Mouse (Mus musculus) urinary bladder, postnatal 36 days (tissue): ENCODE measurements around the gene Mlycd.
A peak's percentile ranks its signal among the peaks of the same experiment; 100 is the strongest.
"Not testable (repeated sequence)": the region's sequence is repeated elsewhere in the genome, so short reads cannot be mapped to it uniquely, and the experiment has no call there.

Experiments
- DNase-seq, 2 experiments: peaks; one replicate each; pipeline ENCODE4 v3.0.0; 2022; ENCODE audit warnings: low spot score in 2 of 2, mixed read lengths in 1 of 2

Mlycd gene

GRCm38 (mm10) chr8:119394524-119395026 lies at the start of gene Mlycd:
TSS of gene Mlycd (plus strand) at chr8:119394878.
- DNase-seq, result peak; percentile 87 to 94

DNA sequence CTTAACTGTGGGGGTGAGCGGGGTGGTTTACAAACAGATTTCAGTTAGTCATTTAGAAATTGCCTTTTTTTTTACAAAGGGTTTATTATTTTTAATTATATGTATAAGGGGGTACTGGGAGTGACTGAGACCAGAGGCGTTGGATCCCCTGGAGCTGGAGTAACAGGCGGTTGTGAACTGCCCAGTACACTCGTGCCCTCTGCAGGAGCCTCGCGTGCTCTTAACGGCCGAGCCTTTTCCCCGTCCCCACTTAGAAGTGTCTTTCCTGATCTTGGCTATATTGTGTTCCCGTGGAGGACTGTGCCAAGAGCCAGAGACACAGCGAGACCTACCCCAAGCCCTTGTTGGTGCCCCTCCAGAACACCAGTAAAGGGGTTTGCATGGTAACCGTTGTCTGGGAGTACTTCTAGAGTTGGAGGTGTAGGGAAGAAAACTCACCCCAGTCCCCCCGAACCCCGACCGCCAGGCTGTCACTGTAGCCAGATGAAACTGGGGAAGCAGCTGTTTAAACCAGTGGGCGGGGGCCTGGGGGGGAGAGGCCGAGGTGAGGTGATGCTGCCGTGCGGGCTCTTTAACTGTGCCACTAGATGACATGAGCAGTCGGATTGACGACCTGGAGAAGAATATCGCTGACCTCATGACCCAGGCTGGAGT lies 49.5 kb upstream of the Mlycd start:
- no peak for DNase-seq

- no peak for DNase-seq
Measured at GRCm38 (mm10) chr8:119345683-119346075, 49.0 kb upstream of the Mlycd start.

GRCm38 (mm10) chr8:119351647-119352046 lies 43.0 kb upstream of the Mlycd start:
- no peak for DNase-seq

DNA sequence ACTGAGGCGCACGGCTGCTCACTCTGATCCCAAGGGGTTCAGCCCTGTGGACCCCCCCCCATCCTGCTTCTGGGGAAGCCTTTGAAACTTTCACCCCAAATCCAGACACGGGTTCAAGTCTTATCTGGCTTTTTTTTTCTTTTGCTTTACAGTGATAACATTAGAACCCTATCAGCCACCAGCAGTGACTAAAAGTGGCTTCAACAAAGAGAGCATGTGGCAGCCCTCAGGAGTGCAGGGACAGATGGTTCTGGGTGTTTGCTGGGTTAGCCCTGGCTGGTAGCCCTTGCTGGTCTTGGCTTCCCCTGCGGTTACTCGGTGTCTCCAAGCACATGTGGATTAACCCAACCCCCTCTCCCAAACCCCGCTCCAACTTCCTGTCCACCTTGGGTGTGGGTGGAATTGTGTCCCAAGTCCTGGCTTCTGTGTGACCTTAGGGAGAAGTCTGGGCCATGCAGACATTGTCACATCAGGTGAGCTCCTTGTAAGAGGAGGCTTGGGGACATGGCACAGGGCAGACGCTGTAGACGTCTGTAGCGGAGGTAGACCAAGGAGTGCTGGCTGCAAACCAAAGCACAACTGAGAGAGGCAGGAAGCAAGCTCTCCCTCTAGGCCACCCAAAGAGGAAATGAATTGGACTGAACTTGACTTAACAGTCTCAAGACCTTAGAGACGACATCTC lies 41.6 kb upstream of the Mlycd start:
- no peak for DNase-seq

GRCm38 (mm10) chr8:119353659-119354023 lies 41.0 kb upstream of the Mlycd start:
- no peak for DNase-seq

DNA sequence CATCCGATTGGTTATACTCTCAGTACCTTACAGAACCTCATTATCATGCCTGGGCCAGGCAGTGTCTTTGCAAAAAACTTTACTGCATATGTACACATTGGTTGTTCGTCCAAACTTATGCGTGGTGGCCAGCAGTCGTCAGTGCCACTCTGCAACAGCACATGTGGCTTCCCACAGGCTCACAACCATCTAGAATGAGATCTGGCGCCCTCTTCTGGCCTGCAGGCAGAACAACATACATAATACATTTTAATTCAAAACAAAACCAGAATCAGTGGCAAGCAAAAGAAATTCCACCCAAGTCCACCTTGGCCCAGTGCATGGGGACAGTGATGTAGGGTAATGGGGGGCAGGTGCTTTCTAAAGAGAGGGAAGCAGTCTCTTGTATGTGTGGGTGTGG lies 38.0 kb upstream of the Mlycd start:
- DNase-seq, result not testable (repeated sequence)

GRCm38 (mm10) chr8:119358175-119358574 lies 36.5 kb upstream of the Mlycd start:
- DNase-seq, result no peak

DNA sequence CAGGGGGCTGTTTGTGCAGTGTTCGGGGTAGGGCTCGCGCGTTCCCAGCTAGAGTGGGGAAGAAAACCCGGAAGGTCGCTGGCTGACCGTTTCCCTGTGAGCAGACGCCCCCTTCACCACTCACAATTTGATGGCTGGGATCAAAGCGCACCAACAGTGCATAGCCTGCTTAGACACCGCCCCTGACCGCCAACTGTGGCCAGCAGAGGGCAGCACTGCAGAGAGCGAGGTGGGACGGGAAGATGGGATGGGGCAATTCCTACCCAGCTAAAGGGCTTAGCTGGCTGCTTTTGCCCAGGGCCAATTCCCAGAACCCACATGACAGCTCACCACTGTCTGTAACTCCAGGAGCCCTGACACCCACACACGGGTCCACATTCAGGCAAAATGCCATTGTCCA lies 35.8 kb upstream of the Mlycd start:
- peak in 1 of 2 experiments; percentile 51 for DNase-seq

DNA sequence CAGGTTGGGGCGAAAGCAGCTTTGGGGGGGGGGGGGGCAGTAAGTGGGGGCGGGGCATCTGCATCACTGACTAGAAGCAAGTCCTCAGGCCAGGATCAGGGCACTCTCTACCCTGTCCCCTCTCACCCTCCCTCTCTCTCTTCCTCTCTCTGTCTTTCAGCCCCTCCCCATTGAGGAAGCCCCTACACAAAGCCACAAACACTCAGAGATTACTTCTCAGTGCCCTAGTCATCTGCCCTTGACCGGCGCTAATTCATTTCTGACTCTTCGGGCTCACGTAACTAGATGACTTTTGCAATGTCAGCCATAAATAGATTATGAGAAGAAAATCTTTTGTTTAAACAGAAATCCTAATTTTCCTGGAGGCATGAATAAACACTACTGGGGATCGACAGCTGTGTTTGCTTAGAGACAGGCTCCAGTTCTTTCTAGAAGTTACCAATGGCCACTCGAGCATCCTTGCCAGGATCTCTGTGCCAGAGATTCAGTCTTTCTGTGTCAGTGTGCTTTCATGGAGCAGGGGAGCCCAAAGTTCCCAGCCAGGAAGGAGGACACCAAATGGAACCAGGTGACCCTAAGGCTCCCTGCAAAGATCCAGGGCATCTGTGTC lies 33.9 kb upstream of the Mlycd start:
- DNase-seq, result no peak

DNA sequence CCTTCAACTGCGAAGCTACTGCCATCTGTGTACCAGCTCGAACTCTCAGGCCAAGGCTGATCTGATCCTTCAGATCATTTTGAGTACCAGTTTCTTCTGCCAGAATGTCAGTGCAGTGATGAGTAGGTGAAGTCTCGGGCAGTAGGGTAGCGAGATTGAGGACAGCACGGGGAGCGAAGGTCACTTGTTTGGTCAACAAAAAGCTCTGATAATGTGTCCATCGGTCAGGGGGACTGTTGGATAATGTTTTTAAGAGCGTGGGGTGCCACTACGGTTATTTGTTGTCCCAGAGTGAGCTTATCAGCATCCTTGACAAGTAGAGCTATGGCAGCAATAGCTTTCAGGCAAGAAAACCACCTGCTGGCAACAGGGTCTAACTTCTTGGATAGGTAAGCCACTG lies 20.0 kb upstream of the Mlycd start:
- DNase-seq, result not testable (repeated sequence)

DNA sequence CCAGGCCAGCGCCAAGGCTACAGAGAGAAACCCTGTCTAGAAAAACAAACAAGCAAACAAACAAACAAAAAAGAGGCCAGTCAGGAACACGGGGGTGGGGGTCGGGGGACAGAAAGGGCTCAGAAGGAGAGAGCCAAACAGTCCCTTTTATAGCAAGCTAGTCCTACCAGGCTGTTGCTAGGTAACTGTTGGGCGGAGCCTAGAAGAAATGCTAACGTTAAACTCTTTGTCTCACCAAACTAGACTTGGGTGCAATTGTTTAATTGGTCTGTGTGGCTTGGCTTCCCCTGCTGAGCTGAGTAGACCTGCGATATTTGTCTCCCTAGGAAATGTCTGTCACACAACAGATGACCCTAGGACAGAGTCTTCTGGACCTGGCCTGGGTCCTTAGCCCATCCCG lies 16.2 kb upstream of the Mlycd start:
- no peak for DNase-seq

- peak in 1 of 2 experiments; percentile 27 for DNase-seq
Measured at GRCm38 (mm10) chr8:119380619-119381018, 14.1 kb upstream of the Mlycd start.

DNA sequence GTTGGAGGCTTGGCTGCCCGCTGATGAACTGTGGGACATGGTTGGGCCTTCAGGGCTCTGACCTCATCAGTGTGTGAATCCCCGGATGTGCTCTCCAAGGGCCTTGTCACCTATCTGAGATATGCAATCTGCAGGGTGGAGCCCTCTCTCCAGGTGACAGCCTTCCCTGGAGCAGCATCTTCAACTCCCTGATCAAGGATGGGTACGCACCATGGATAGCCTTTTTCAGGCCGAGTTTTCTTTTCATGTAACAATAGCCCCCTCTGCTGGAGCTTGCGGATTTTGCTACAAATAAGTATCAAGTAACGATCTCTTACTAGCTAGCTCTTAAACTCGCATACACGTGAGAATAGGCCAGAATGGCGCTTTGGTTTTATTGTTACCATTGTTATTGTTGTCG lies 10.2 kb upstream of the Mlycd start:
- peak; percentile 37 to 40 for DNase-seq

DNA sequence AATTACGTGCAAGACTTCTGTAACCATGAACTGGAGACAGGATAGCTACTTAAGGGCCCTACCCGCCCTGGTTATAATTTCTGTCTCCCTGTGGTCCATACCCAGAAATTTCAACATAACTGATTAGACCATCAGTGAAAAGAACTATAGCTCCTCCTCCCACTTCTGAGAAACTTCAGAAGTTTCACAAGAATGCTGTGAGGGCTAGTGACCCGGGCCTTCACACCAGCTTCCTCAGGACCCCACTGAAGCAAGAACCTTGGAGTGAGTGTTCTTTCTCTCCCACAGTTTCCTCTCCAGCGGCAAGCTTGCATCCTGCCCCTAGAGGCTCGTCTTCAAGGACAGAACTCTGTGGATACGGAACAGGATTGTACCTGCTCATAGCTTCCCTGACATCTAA lies 8.8 kb upstream of the Mlycd start:
- no peak for DNase-seq

DNA sequence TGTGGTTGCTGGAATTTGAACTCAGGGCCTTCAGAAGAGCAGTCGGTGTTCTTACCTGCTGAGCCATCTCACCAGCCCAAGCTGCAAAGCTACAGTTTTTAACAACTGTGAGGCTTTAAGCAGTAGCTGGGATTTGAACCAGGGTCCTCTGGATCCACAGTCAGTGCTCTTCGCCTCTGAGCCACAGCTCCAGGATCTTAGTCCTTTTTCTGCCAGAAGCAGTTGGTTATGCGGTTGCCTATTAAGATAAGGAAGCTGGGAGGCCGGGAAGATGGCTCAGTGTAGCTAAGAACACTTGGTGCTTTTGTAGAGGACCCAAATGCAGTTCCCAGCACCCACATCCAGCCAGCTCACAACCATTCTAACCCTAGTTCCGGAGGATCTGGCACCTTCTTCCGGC lies 7.7 kb upstream of the Mlycd start:
- no peak for DNase-seq

GRCm38 (mm10) chr8:119394097-119394496 lies 581 bp upstream of the Mlycd start:
- no peak for DNase-seq

DNA sequence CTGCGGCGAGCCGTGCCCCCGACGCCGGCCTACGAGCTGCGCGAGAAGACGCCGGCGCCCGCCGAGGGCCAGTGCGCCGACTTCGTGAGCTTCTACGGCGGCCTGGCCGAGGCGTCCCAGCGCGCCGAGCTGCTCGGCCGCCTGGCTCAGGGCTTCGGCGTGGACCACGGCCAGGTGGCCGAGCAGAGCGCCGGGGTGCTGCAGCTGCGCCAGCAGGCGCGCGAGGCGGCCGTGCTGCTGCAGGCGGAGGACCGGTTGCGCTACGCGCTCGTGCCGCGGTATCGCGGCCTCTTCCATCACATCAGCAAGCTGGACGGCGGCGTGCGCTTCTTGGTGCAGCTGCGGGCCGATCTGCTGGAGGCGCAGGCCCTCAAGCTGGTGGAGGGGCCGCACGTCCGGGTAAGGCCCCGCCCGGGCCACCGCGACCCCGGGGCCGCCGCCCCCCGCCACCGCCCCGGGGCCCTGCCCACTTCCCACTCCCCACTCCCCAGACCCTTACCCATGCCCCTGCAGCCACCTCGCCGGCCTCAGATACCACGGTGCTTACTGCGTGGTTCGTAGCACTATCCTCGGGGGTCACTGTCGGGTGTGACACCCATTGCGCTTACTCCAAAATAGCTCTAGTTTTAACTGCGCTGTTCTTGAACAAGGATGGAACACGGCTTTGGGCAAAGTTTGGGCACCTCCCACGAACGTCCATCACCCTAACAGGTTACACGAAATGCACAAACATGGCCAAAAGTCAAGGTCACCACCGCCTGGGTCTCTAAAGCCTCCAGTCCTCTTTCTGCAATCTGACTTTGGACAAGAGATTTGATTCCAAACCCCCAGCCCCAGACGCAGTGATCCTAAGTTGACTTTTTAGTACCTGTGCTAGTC lies 633 bp downstream of the Mlycd start:
- DNase-seq, result no peak

- no peak for DNase-seq
Measured at GRCm38 (mm10) chr8:119398558-119398957, 3.9 kb downstream of the Mlycd start.

DNA sequence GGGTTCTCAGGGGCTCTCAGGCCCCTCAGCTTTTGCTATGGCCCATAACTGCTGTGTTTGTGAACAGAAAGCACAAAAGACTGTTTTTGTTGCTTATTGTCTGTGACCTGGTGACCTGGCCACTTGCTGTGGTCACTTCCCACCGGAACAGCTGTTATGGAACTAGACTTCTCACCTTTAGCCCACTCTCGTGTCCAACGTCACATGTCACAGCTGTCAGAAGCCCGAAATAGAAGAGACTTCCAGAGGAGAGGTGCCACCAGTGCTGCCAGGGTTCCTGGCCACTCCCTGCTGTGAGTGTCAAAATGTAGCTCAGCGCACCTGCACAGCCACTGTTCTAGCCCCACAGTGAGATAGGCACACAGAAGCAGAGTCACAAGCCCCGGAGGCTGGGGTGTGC lies 4.6 kb downstream of the Mlycd start:
- DNase-seq, result no peak

DNA sequence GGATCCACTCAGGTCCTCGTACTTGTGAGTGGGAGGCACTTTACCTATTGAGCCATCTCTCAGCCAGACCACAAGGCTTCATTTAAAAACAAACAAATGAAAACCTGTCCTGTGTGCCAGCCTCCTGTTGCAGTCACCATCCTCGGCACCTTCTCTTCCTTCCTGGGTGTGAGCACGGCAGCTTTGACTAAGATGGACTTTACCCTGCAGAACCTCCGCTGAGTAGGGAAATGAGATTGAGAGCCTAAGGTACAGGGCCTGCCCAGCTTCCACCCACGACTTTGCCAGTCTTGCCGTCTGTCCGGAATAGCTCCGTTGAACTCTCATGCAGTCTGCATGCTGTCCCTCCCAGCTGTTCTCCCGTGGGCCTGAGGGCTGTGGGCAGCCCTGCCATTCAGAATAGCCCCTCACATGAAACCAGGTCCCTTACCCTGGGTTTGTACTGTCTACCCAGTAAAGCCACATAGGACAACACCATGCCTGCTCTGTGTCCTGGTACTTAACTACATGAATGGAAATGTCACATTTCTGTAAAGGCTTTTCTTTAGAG lies 5.5 kb downstream of the Mlycd start:
- DNase-seq, result no peak

DNA sequence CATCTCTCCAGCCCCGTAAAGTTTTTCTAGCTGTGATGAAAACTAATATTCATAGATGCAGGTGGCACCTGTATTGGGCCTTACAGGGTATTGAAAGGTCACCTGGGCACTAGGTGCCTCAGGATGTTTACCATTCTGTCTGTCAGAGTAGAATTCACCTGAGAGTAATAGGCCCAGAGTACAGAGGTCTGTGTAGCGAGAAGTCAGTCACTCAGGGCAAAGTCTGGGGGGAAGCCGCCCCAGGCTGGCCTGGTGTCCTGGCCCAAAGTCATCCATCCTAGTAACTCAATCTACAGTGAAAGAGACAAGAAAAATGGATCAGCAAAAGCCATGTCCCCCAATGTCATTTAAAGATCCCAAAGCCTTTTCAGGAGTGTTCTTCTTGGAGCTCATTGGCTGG lies 6.2 kb downstream of the Mlycd start:
- no peak for DNase-seq
